Mouse (Mus musculus) T-helper 1 cell (primary cell): ENCODE data around the gene Mb.

Experiments
- in situ Hi-C: fragments of 300-600 bp; cut with MboI, MseI; formaldehyde crosslinking; loops from one replicate; pipeline ENCODE4 v1.15.1; 2025; ENCODE audit warnings: high pct_unique_total_duplicates

The Mb gene

DNA sequence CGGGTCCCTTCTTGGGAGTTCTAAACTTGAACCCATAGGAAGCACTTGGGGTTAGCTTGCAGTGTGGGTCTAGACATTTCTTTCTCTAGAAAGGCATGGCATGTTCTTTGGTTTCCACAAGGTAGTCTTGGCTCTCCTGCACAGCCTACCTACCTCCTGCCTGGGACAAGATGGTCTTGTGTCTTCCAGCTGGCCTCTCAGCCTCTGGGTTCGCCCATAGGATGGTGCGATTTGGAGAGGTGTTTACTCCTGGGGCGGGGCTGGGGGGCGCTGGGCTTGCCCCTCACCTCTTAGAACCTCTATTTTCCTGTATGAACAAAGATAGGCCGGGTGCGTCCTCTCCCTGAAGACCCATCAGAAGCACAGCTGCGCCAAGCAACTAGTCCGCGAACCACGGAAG is 63.3 kb downstream of the Mb start:
- in situ Hi-C loops: no loop called here

GRCm38 (mm10) chr15:76982745-76983144 is 67.7 kb downstream of the Mb start:
- in situ Hi-C loops: no loop called here

DNA sequence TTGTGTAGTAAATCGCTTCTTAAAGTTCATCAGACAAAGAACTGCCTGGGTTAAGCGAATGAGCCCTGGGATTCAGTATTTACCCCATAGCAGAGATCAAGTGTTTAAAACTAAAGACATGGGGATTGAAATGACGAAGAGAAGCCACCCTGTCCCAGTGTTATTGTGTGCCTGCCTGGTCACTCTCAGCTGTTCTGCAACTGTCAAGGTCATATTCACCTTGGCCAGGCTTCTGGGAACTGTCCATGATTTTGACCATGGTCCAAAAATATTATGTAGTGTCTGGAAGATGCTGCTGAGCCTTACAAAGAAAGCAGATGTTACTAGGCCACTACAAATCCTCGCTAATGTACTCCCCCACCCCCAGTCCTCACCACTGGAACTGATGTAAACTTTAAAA is 70.7 kb downstream of the Mb start:
- in situ Hi-C loops: loop anchor here (10.0 kb wide), 1 partner anchor 365 kb away; no protein-coding TSS in a partner anchor

DNA sequence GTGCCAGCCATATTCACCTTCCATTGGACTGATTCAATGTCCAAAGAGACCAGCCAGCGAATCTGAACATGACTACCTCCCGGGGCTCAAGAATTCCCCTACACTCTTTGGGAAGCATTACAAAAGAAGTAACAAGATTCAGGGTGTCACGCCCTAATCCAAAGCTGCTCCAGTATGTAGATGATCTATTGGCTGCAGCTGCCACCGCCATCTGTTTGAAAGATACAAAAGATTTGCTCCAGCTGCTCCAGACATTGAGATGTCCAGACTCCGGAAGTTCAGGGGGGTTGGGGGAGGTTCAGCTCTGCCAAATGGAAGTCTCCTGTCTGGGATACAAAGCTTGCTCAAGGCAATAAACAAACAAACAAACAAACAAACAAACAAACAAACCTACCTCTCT is 73.9 kb downstream of the Mb start:
- in situ Hi-C loops: loop anchor here (10.0 kb wide), 1 partner anchor 368 kb away; no protein-coding TSS in a partner anchor

DNA sequence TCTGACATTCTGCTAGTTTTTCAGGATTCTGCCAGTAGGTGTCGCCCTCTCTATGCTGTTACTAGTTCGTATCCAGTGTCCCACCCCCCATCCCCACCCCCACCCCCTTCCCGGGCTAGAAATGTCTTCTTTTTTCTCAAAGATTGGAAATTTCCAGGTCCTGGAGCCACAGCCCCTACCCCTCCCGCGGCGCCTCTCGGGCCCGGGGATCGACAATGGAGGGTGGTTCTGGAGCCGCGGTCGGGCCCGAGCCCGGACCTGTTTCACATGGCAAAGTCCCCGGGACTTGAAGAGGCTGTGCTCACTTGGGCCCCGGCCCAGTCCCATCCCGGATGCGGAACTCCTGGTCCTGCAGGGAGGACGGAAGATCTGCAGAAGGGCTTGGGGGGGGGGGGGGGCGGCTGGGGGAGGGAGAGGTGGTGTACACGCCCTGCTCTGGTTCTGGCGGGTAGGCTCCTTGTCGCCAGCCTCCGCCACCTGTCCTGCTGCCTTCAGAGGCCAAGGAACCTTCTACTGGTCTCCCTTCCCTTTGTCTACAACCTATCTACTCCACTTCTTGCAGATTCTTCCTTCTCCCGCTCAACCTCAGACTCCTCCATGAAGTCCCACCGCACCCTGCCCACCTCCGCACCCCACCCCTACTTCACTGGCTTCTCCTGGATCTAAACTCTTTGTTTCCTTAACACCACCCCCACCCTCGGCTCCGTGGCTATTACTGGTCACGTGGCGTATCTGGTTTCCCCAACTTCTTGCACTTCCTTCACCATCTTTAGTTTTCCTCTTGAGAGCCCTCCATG is 76.4 kb downstream of the Mb start:
- in situ Hi-C loops: loop anchor here (10.0 kb wide), 1 partner anchor 371 kb away; no protein-coding TSS in a partner anchor

- in situ Hi-C loops: loop anchor here (10.0 kb wide), 1 partner anchor 371 kb away; no protein-coding TSS in a partner anchor
Measured at GRCm38 (mm10) chr15:76973272-76973854, 77.1 kb downstream of the Mb start.

DNA sequence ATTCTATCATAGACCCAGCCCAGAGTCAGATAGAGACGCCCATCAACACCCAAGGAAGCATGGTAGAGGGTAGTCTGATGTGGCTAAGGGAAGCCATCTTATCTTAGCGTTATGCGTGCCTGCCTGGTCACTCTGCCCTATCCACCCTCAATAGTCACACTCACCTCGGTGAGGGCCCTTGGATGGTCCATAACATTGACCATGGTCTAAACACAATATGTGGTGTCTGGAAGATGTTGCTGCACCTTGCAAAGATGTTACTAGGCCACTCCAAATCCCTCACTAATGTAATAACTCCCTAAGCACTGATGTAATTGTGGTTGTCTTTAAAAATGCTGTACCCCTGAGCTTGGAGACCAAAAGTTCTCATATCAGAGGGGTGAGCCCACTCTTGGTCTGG is 77.8 kb downstream of the Mb start:
- in situ Hi-C loops: loop anchor here (10.0 kb wide), 1 partner anchor 372 kb away; no protein-coding TSS in a partner anchor
